Mouse (Mus musculus): ENCODE data around the gene 4930433I11Rik.
"Not testable (repeated sequence)": the region's sequence is repeated elsewhere in the genome, so short reads cannot be mapped to it uniquely, and the experiment has no call there.

Gene 4930433I11Rik

GRCm38 (mm10) chr7:40987243-40987642 is at the start of gene 4930433I11Rik:
Gene 4930433I11Rik (plus strand): TSS chr7:40987543.
- DNase-seq = no peak

GRCm38 (mm10) chr7:40939371-40939770 is 48.0 kb upstream of the 4930433I11Rik start:
- DNase-seq = no peak

GRCm38 (mm10) chr7:40942233-40942935 is 45.0 kb upstream of the 4930433I11Rik start:
- no peak for DNase-seq

GRCm38 (mm10) chr7:41032419-41032818 is 45.1 kb downstream of the 4930433I11Rik start, which contains the start of gene Gm4884:
Gene Gm4884 (plus strand): TSS chr7:41032719.
- DNase-seq = not testable (repeated sequence)

- not testable (repeated sequence) for DNase-seq
Measured at GRCm38 (mm10) chr7:41044058-41044457, 56.7 kb downstream of the 4930433I11Rik start.
